Mouse (Mus musculus): ENCODE measurements around the gene Lactb.
"Not testable (repeated sequence)": the region's sequence is repeated elsewhere in the genome, so short reads cannot be mapped to it uniquely, and the experiment has no call there.

Gene Lactb

GRCm38 (mm10) chr9:66919981-66920380 lies 55.3 kb downstream of the Lactb start:
- DNase-seq (ENCODE audit: low read depth) = no peak

- peak; percentile 97 for DNase-seq (ENCODE audit: low read depth)
These were observed 55.8 kb downstream of the Lactb start, which contains the start of gene Rab8b for GRCm38 (mm10) chr9:66919382-66919971. TSS of gene Rab8b (minus strand) at chr9:66919687.

- DNase-seq (ENCODE audit: low read depth) = peak; percentile 51
These were observed 56.5 kb downstream of the Lactb start for GRCm38 (mm10) chr9:66918672-66919330.

- peak; percentile 24 for DNase-seq (ENCODE audit: low read depth)
These were observed 57.4 kb downstream of the Lactb start for GRCm38 (mm10) chr9:66917892-66918255.

GRCm38 (mm10) chr9:66917216-66917891 lies 57.9 kb downstream of the Lactb start:
- no peak for DNase-seq (ENCODE audit: low read depth)

- peak; percentile 57 for DNase-seq (ENCODE audit: low read depth)
These were observed 59.2 kb downstream of the Lactb start for GRCm38 (mm10) chr9:66915869-66916785.

- peak; percentile 83 for DNase-seq (ENCODE audit: low read depth)
These were observed 59.9 kb downstream of the Lactb start for GRCm38 (mm10) chr9:66915401-66915800.

- no peak for DNase-seq (ENCODE audit: low read depth)
These were observed 60.7 kb downstream of the Lactb start for GRCm38 (mm10) chr9:66914540-66914939.

- DNase-seq (ENCODE audit: low read depth) = not testable (repeated sequence)
These were observed 61.9 kb downstream of the Lactb start for GRCm38 (mm10) chr9:66913254-66913934.

- no peak for DNase-seq (ENCODE audit: low read depth)
These were observed 63.0 kb downstream of the Lactb start for GRCm38 (mm10) chr9:66912304-66912703.

- DNase-seq (ENCODE audit: low read depth) = no peak
These were observed 64.6 kb downstream of the Lactb start for GRCm38 (mm10) chr9:66910677-66911076.

GRCm38 (mm10) chr9:66909922-66910321 lies 65.4 kb downstream of the Lactb start:
- no peak for DNase-seq (ENCODE audit: low read depth)

GRCm38 (mm10) chr9:66907746-66908397 lies 67.4 kb downstream of the Lactb start:
- DNase-seq (ENCODE audit: low read depth) = peak; percentile 74

- no peak for DNase-seq (ENCODE audit: low read depth)
These were observed 68.2 kb downstream of the Lactb start for GRCm38 (mm10) chr9:66907126-66907525.

- no peak for DNase-seq (ENCODE audit: low read depth)
These were observed 69.3 kb downstream of the Lactb start for GRCm38 (mm10) chr9:66905990-66906389.

Measured in 416B (cell line).